Mouse (Mus musculus) stomach, postnatal 0 days (tissue): ENCODE data around the gene Gda. TPM values are rescaled to one million over a fixed set of nuclear protein-coding genes. Genes with fewer than 3 reads are reported as not detected.

Experiments used
- ATAC-seq: fragments of 200-750 bp; cut with Nextera tagmentation; 2 replicates; pipeline ENCODE4 v1.8.0; 2017; ENCODE audit not compliant: low FRiP score, low TSS enrichment
- DNase-seq: peaks from one replicate; pipeline ENCODE4 v3.0.0-alpha.2; 2016; ENCODE audit warnings: low spot score
- H3K27ac ChIP-seq: fragments of 300-500 bp; sonication (generic); replicated peaks from 2 replicates; pipeline ENCODE4 v1.5.1; 2014; ENCODE audit warnings: mild to moderate bottlenecking, control low read depth
- H3K27me3 ChIP-seq: fragments of 300-500 bp; sonication (generic); 2 replicates; pipeline ENCODE4 v1.6.1; 2014; ENCODE audit warnings: low read length; ENCODE audit not compliant: control insufficient read depth, insufficient read depth
- H3K36me3 ChIP-seq: fragments of 300-500 bp; sonication (generic); 2 replicates; pipeline ENCODE4 v1.6.1; 2014; ENCODE audit warnings: low read length, mixed read lengths; ENCODE audit not compliant: control insufficient read depth, insufficient read depth
- H3K4me1 ChIP-seq: fragments of 300-500 bp; sonication (generic); replicated peaks from 2 replicates; pipeline ENCODE4 v1.6.1; 2014; ENCODE audit warnings: antibody characterized with exemption; ENCODE audit not compliant: control insufficient read depth, insufficient read depth
- H3K4me2 ChIP-seq: fragments of 300-500 bp; sonication (generic); replicated peaks from 2 replicates; pipeline ENCODE4 v1.6.1; 2014; ENCODE audit warnings: low read depth, mild to moderate bottlenecking, control low read depth, moderate library complexity
- H3K4me3 ChIP-seq: fragments of 300-500 bp; sonication (generic); 2 replicates; pipeline ENCODE4 v1.5.1; 2014; ENCODE audit warnings: low read depth, low read length, control low read depth
- H3K9ac ChIP-seq: fragments of 300-500 bp; sonication (generic); 2 replicates; pipeline ENCODE4 v1.6.1; 2014; ENCODE audit warnings: mild to moderate bottlenecking, low read length, control low read depth, mixed read lengths
- H3K9me3 ChIP-seq: fragments of 300-500 bp; sonication (generic); 2 replicates; pipeline ENCODE4 v1.6.1; 2016; ENCODE audit warnings: low read length; ENCODE audit not compliant: control insufficient read depth
- CTCF ChIP-seq: IDR thresholded peaks from 2 replicates; pipeline ENCODE4 v1.5.1; 2016; ENCODE audit warnings: antibody characterized with exemption, low read depth, mild to moderate bottlenecking, moderate library complexity
- EP300 ChIP-seq: optimal IDR thresholded peaks from 2 replicates; pipeline ENCODE3; 2016; ENCODE audit warnings: antibody characterized with exemption
- WGBS: fragments of 180-500 bp; shearing (Covaris S2); extraction: QIAGEN DNeasy Blood & Tissue Kit; methylation state at CpG from one replicate; pipeline ENCODE4 v1.1.7; 2014; 5-methylcytosine and 5-hydroxymethylcytosine counted together
- polyA plus RNA-seq: library from polyadenylated mRNA; unstranded; fragments of >200 nt; fragmentation: Nextera tagmentation; extraction: Ambion mirVana; gene quantifications from 2 replicates; pipeline ENCODE4 v1.2.1, GENCODE M21; 2015

Gda gene
- polyA plus RNA-seq, 1 experiment from 2014 or later: 0.22 TPM

DNA sequence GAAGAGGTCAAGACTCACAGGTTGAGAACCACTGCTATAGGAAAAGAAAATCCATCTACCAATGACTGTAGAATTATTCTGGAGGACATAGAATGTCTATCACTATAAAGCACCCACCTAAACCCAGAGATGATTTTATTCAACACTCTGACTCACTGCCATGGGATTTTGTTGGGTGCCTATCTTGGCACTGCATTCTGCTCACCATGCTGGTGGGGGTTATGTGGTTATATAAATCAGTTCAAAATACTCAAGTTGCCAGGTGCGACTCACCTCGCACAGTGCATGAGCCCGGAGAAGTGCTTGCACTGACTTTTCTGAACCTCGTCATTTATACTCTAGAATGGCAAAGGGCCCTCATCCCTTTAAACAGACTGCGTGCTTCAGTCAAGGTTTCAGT, 94.0 kb downstream of the Gda start:
- no peaks in the 10 kb centered on the region for H3K36me3 ChIP-seq
- ATAC-seq: no peak
- H3K9me3 ChIP-seq: no peaks in the 10 kb centered on the region
- no peak overlapping the region for H3K27ac ChIP-seq
- no peaks in the 10 kb centered on the region for H3K4me1 ChIP-seq
- H3K27me3 ChIP-seq: no peaks in the 10 kb centered on the region
- TF ChIP-seq CTCF (no peak), EP300 (no peak)
- H3K4me2 ChIP-seq: no peak overlapping the region
- no peak for DNase-seq
- no peak overlapping the region for H3K4me3 ChIP-seq
- WGBS: 85% methylated on average over 5 of the region's 5 CpGs
- H3K9ac ChIP-seq: no peak overlapping the region

DNA sequence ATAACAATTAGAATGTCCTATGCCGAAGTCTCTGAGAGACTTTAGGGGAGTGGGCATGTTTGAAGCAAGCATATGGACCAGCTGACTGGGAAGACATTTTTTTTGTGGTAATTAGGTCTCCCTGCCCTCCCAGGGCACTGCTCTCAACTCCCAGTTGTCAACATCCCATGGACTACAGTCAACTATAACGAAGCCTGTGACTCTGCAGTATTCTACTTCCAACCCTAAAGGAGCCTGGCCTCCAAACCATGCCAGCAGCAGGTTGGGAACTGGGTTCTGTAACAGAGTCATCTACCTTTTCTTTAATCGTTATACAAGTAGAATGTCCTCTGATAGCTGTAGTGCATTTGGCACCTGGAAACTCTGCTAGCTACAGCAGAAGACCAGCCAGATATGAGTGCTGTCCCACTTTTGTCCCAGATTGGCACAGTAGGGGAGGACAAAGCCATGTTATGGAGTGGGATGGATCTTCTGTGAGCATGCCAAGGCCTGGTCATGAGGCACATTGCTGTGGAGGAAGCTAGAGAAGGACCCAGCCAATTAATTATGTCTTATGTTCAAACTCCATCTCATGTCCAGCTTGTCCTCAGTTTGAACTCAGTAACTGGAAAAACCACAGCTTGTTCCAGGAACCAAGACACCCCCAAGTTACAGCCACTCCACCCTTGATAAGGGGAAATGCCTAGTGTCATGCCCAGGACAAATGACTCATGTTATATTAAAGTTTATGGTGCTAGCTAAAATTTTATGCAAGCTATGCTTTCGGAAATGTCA, 96.6 kb downstream of the Gda start:
- H3K4me1 ChIP-seq: no peaks in the 10 kb centered on the region
- no peak for TF ChIP-seq EP300
- TF ChIP-seq CTCF: no peak
- no peak overlapping the region for H3K9ac ChIP-seq
- H3K4me3 ChIP-seq: no peak overlapping the region
- WGBS: 82% methylated on average over 4 of the region's 4 CpGs
- no peaks in the 10 kb centered on the region for H3K27me3 ChIP-seq
- peak; percentile 65; the same call in 1 of the 2 replicates for ATAC-seq
- no peak overlapping the region for H3K4me2 ChIP-seq
- H3K9me3 ChIP-seq: no peaks in the 10 kb centered on the region
- H3K27ac ChIP-seq: no peak overlapping the region
- H3K36me3 ChIP-seq: no peaks in the 10 kb centered on the region
- no peak for DNase-seq

DNA sequence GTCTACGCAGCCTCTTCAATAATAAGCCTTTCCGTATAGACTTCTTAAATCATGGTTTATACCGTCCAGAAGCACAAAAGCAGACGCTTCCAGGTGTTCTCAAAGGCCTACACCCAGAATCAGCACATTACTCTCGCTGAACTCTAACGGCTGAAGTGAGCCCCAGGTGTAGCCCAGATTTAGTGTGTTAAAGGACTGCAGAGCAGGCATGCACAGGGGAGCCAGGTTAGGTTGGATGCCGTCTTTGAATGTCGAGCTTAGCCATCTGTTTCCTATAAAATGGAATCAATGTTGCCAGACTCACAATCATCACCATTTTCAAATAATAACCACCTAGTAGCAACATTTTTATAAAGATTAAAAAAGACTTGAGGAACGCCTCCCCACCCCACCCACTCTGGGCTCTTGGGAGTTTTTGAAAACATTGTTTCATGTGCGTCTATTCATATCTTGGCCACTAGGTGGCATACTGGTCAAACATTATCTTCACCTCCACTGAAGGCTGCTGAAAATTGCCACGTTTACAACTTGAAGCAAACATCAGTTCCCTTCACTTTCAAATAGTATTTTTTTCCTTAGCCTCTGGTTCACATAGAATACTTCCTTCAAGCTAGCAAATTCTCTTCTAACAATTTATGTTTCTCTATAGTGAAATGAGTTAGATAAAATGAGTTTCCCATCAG, 100.0 kb downstream of the Gda start:
- TF ChIP-seq EP300: no peak
- peak; percentile 91 for TF ChIP-seq CTCF
- 49% methylated on average over 11 of the region's 11 CpGs for WGBS

DNA sequence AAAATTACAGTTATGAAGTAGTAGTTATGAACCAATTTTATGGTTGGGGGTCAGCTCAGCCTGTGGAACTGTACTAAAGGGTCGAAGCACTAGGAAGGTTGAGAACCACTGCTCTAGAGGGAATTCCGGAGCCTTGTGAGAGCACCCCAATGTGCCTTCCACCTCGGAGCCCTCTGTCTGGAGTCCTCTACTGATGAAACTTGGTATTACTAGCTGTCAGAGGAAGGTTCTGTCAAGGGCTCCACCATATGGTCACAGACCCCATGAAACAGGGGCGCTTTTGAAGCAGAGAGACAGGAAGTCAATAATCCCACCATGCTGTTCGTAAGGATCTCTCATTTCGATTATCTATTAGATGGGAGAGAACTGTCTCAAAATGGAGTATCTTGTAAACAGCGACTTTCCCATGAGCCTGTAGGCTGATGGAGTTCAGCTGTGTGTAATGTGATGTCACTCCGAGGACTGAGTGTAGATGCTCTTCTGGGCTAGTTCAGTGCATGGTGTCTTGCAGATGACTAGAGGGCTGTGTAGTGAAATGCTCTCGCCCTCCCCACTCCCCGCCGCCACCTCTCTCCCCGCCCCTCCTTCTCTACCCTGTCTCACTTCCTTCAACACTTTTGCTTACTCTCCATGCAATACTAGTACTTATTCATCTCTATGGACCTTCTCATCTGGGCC, 100.7 kb downstream of the Gda start:
- WGBS: 73% methylated on average over 12 of the region's 12 CpGs
- no peak overlapping the region for H3K27ac ChIP-seq
- H3K4me1 ChIP-seq: no peaks in the 10 kb centered on the region
- no peaks in the 10 kb centered on the region for H3K9me3 ChIP-seq
- no peak overlapping the region for H3K4me2 ChIP-seq
- no peaks in the 10 kb centered on the region for H3K36me3 ChIP-seq
- ATAC-seq (0 out of 2 replicates have a peak, but pooled peaks have one; percentile 8), DNase-seq (no peak)
- H3K4me3 ChIP-seq: no peak overlapping the region
- no peak overlapping the region for H3K9ac ChIP-seq
- no peaks in the 10 kb centered on the region for H3K27me3 ChIP-seq
- peak; percentile 51 for TF ChIP-seq CTCF
- TF ChIP-seq EP300: no peak

More for the DNA sequence above, 100.0 kb downstream of the Gda start:
- H3K9me3 ChIP-seq: no peaks in the 10 kb centered on the region
- no peaks in the 10 kb centered on the region for H3K36me3 ChIP-seq
- no peaks in the 10 kb centered on the region for H3K27me3 ChIP-seq
- no peak overlapping the region for H3K4me2 ChIP-seq
- peak; percentile 40; the same call in 1 of the 2 replicates for ATAC-seq
- no peak overlapping the region for H3K27ac ChIP-seq
- no peak overlapping the region for H3K9ac ChIP-seq
- H3K4me1 ChIP-seq: no peaks in the 10 kb centered on the region
- DNase-seq: peak; percentile 21
- H3K4me3 ChIP-seq: no peak overlapping the region

DNA sequence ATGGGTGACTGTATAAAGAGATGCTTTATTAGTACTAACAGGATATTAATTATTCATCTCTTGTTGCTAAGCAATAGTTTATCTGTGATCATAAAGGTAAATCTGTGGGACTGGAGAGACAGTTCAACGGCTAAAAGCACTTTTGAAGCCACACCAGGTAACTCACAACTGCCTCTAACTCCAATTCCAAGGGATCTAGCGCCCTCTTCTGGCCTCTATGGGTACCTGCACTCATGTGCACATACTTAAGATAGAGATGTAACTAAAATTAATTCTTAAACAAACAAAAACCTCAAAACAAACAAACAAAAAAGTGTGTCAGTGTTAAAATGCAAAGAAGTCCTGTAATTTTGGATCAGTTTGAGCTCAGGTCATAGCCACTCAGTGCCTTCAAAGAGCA, 101.9 kb downstream of the Gda start:
- Histone ChIP-seq H3K36me3 (no peaks in the 10 kb centered on the region), H3K9ac (no peak overlapping the region), H3K27me3 (no peaks in the 10 kb centered on the region), H3K9me3 (no peaks in the 10 kb centered on the region), H3K4me2 (no peak overlapping the region), H3K4me1 (no peaks in the 10 kb centered on the region), H3K4me3 (no peak overlapping the region), H3K27ac (no peak overlapping the region)
- ATAC-seq (no peak), DNase-seq (no peak)
- WGBS: 55% methylated on average over 2 of the region's 2 CpGs
- TF ChIP-seq EP300: no peak
- peak; percentile 59 for TF ChIP-seq CTCF
